Mouse (Mus musculus) central nervous system, embryonic 18 days (tissue): ENCODE data around the gene Oxct2a. TPM values are rescaled to one million over a fixed set of nuclear protein-coding genes. Genes with fewer than 3 reads are reported as not detected.

Experiments used
- polyA plus RNA-seq: library from polyadenylated mRNA; depleted of rRNA; stranded (reverse); fragments of >200 nt; gene quantifications from 2 replicates; pipeline ENCODE4 v1.2.3, GENCODE M21; 2012; rRNA removed

The Oxct2a gene
- 0.09 TPM in 1 of 2 replicates, not detected in the other for polyA plus RNA-seq

GRCm38 (mm10) chr4:123323534-123323933 is at the start of gene Oxct2a:
TSS of gene Oxct2a (minus strand) at chr4:123323634.

GRCm38 (mm10) chr4:123342642-123343470 is 19.4 kb upstream of the Oxct2a start, which contains the start of gene Bmp8a:
TSS of gene Bmp8a (minus strand) at chr4:123343252.

Other genes starting within 250 kb of the Oxct2a start
- gene Bmp8b, start 218.5 kb downstream of the Oxct2a start, polyA plus RNA-seq, result 1.1 and 1.2 TPM in 2 replicates
- gene Oxct2b, start 207.4 kb downstream of the Oxct2a start, polyA plus RNA-seq, result 0.75 and 0.82 TPM in 2 replicates
- 32.5 and 33.4 TPM in 2 replicates for gene Ppie, start 183.7 kb downstream of the Oxct2a start, polyA plus RNA-seq
- 39.1 and 40.6 TPM in 2 replicates for gene Hpcal4, start 140.4 kb downstream of the Oxct2a start, polyA plus RNA-seq
- 0.36 and 0.39 TPM in 2 replicates for gene Nt5c1a, start 122.1 kb downstream of the Oxct2a start, polyA plus RNA-seq
- 2.4 and 2.7 TPM in 2 replicates for gene Heyl, start 90.1 kb downstream of the Oxct2a start, polyA plus RNA-seq
- 61.8 and 64.0 TPM in 2 replicates for gene Pabpc4, start 61.3 kb downstream of the Oxct2a start, polyA plus RNA-seq
- gene Bmp8a, start 19.6 kb upstream of the Oxct2a start, polyA plus RNA-seq, result 0.33 and 0.89 TPM in 2 replicates